Mouse (Mus musculus): ENCODE results near the gene Pik3r6. TPM values are rescaled to one million over a fixed set of nuclear protein-coding genes. Genes with fewer than 3 reads are reported as not detected.

Pik3r6 gene
- total RNA-seq, 1 experiment from 2014 or later, result 13.9 TPM

- peak; percentile 70 for ATAC-seq (replicated peaks; ENCODE audit: insufficient number of reproducible peaks, low FRiP score, low TSS enrichment, poor library complexity, severe bottlenecking)
These were observed 17.4 kb upstream of the Pik3r6 start for GRCm38 (mm10) chr11:68485206-68485942.

GRCm38 (mm10) chr11:68486093-68486492, 16.7 kb upstream of the Pik3r6 start:
- no peak for ATAC-seq (replicated peaks; ENCODE audit: insufficient number of reproducible peaks, low FRiP score, low TSS enrichment, poor library complexity, severe bottlenecking)

GRCm38 (mm10) chr11:68487720-68488119, 15.1 kb upstream of the Pik3r6 start:
- no peak for ATAC-seq (replicated peaks; ENCODE audit: insufficient number of reproducible peaks, low FRiP score, low TSS enrichment, poor library complexity, severe bottlenecking)

- no peak for ATAC-seq (replicated peaks; ENCODE audit: insufficient number of reproducible peaks, low FRiP score, low TSS enrichment, poor library complexity, severe bottlenecking)
These were observed 14.5 kb upstream of the Pik3r6 start for GRCm38 (mm10) chr11:68488256-68488824.

GRCm38 (mm10) chr11:68489236-68489635, 13.6 kb upstream of the Pik3r6 start:
- ATAC-seq (replicated peaks; ENCODE audit: insufficient number of reproducible peaks, low FRiP score, low TSS enrichment, poor library complexity, severe bottlenecking), result no peak

GRCm38 (mm10) chr11:68492592-68492991, 10.2 kb upstream of the Pik3r6 start:
- ATAC-seq (replicated peaks; ENCODE audit: insufficient number of reproducible peaks, low FRiP score, low TSS enrichment, poor library complexity, severe bottlenecking), result no peak

GRCm38 (mm10) chr11:68493760-68494159, 9.1 kb upstream of the Pik3r6 start:
- ATAC-seq (replicated peaks; ENCODE audit: insufficient number of reproducible peaks, low FRiP score, low TSS enrichment, poor library complexity, severe bottlenecking), result no peak

GRCm38 (mm10) chr11:68497081-68497480, 5.7 kb upstream of the Pik3r6 start:
- ATAC-seq (replicated peaks; ENCODE audit: insufficient number of reproducible peaks, low FRiP score, low TSS enrichment, poor library complexity, severe bottlenecking), result 0 out of 2 replicates have a peak, but pooled peaks have one; percentile 7

GRCm38 (mm10) chr11:68498517-68498916, 4.3 kb upstream of the Pik3r6 start:
- no peak for ATAC-seq (replicated peaks; ENCODE audit: insufficient number of reproducible peaks, low FRiP score, low TSS enrichment, poor library complexity, severe bottlenecking)

GRCm38 (mm10) chr11:68498999-68499699, 3.7 kb upstream of the Pik3r6 start:
- no peak for ATAC-seq (replicated peaks; ENCODE audit: insufficient number of reproducible peaks, low FRiP score, low TSS enrichment, poor library complexity, severe bottlenecking)

- ATAC-seq (replicated peaks; ENCODE audit: insufficient number of reproducible peaks, low FRiP score, low TSS enrichment, poor library complexity, severe bottlenecking), result no peak
These were observed 1.9 kb upstream of the Pik3r6 start for GRCm38 (mm10) chr11:68500949-68501350.

GRCm38 (mm10) chr11:68502408-68502807, 411 bp upstream of the Pik3r6 start:
- ATAC-seq (replicated peaks; ENCODE audit: insufficient number of reproducible peaks, low FRiP score, low TSS enrichment, poor library complexity, severe bottlenecking), result peak; percentile 62

- ATAC-seq (replicated peaks; ENCODE audit: insufficient number of reproducible peaks, low FRiP score, low TSS enrichment, poor library complexity, severe bottlenecking), result no peak
These were observed 2.1 kb downstream of the Pik3r6 start for GRCm38 (mm10) chr11:68504913-68505312.

- no peak for ATAC-seq (replicated peaks; ENCODE audit: insufficient number of reproducible peaks, low FRiP score, low TSS enrichment, poor library complexity, severe bottlenecking)
These were observed 4.4 kb downstream of the Pik3r6 start for GRCm38 (mm10) chr11:68507246-68507645.

GRCm38 (mm10) chr11:68508619-68509018, 5.8 kb downstream of the Pik3r6 start:
- no peak for ATAC-seq (replicated peaks; ENCODE audit: insufficient number of reproducible peaks, low FRiP score, low TSS enrichment, poor library complexity, severe bottlenecking)

- ATAC-seq (replicated peaks; ENCODE audit: insufficient number of reproducible peaks, low FRiP score, low TSS enrichment, poor library complexity, severe bottlenecking), result no peak
These were observed 6.4 kb downstream of the Pik3r6 start for GRCm38 (mm10) chr11:68509194-68509593.

- peak; percentile 84 for ATAC-seq (replicated peaks; ENCODE audit: insufficient number of reproducible peaks, low FRiP score, low TSS enrichment, poor library complexity, severe bottlenecking)
These were observed 11.2 kb downstream of the Pik3r6 start for GRCm38 (mm10) chr11:68513969-68514368.

GRCm38 (mm10) chr11:68519362-68519761, 16.5 kb downstream of the Pik3r6 start:
- ATAC-seq (replicated peaks; ENCODE audit: insufficient number of reproducible peaks, low FRiP score, low TSS enrichment, poor library complexity, severe bottlenecking), result no peak

- ATAC-seq (replicated peaks; ENCODE audit: insufficient number of reproducible peaks, low FRiP score, low TSS enrichment, poor library complexity, severe bottlenecking), result peak; percentile 54; the same call in 1 of the 2 replicates
These were observed 17.0 kb downstream of the Pik3r6 start for GRCm38 (mm10) chr11:68519815-68520214.

- no peak for ATAC-seq (replicated peaks; ENCODE audit: insufficient number of reproducible peaks, low FRiP score, low TSS enrichment, poor library complexity, severe bottlenecking)
These were observed 17.6 kb downstream of the Pik3r6 start for GRCm38 (mm10) chr11:68520439-68520838.

Measured in monocyte, adult 5-6 weeks (primary cell).